Mouse (Mus musculus) urinary bladder, postnatal 0 days (tissue): ENCODE data around the gene Mrpl38. TPM values are rescaled to one million over a fixed set of nuclear protein-coding genes. Genes with fewer than 3 reads are reported as not detected.

Source experiments
- polyA plus RNA-seq: library from polyadenylated mRNA; unstranded; fragments of >200 nt; fragmentation: Nextera tagmentation; extraction: Ambion mirVana; gene quantifications from 2 replicates; pipeline ENCODE4 v1.2.1, GENCODE M21; 2015

Gene Mrpl38
- polyA plus RNA-seq: 42.2 and 43.2 TPM in 2 replicates

GRCm38 (mm10) chr11:116138468-116139138, at the start of gene Mrpl38:
Gene Mrpl38, minus strand, starts transcription at chr11:116138868.

GRCm38 (mm10) chr11:116167884-116168439, 29.3 kb upstream of the Mrpl38 start, which contains the start of gene Fbf1:
Gene Fbf1, minus strand, starts transcription at chr11:116168166.

GRCm38 (mm10) chr11:116130488-116131205, 8.0 kb downstream of the Mrpl38 start, which contains the start of gene Trim65:
Gene Trim65, minus strand, starts transcription at chr11:116131128.

GRCm38 (mm10) chr11:116127156-116127980, 11.3 kb downstream of the Mrpl38 start, which contains the start of gene Trim47:
Gene Trim47, minus strand, starts transcription at chr11:116127210.

GRCm38 (mm10) chr11:116086258-116087193, 52.1 kb downstream of the Mrpl38 start, which contains the start of gene Wbp2:
Gene Wbp2, minus strand, starts transcription at chr11:116086995.

Other genes with a start within 250 kb of the Mrpl38 start
- gene Smim5, start 238.9 kb downstream of the Mrpl38 start, polyA plus RNA-seq: 3.9 and 6.6 TPM in 2 replicates
- 2.8 and 3.7 TPM in 2 replicates for gene Smim6, start 226.9 kb downstream of the Mrpl38 start, polyA plus RNA-seq
- 22.6 and 24.7 TPM in 2 replicates for gene Sap30bp, start 205.6 kb downstream of the Mrpl38 start, polyA plus RNA-seq
- 8.5 and 8.6 TPM in 2 replicates for gene Recql5, start 205.4 kb downstream of the Mrpl38 start, polyA plus RNA-seq
- 13.1 TPM in 2 replicates for gene Itgb4, start 164.2 kb downstream of the Mrpl38 start, polyA plus RNA-seq
- 119 and 133 TPM in 2 replicates for gene Galk1, start 126.1 kb downstream of the Mrpl38 start, polyA plus RNA-seq
- gene H3f3b, start 110.9 kb downstream of the Mrpl38 start, polyA plus RNA-seq: 888 and 961 TPM in 2 replicates
- 10.9 and 11.5 TPM in 2 replicates for gene Unk, start 108.5 kb downstream of the Mrpl38 start, polyA plus RNA-seq
- gene Unc13d, start 60.9 kb downstream of the Mrpl38 start, polyA plus RNA-seq: 8.6 and 9.9 TPM in 2 replicates
- 101 and 115 TPM in 2 replicates for gene Wbp2, start 51.9 kb downstream of the Mrpl38 start, polyA plus RNA-seq
- 33.9 and 35.1 TPM in 2 replicates for gene Trim47, start 11.7 kb downstream of the Mrpl38 start, polyA plus RNA-seq
- 2.8 and 3.5 TPM in 2 replicates for gene Trim65, start 7.7 kb downstream of the Mrpl38 start, polyA plus RNA-seq
- 12.2 and 13.6 TPM in 2 replicates for gene Fbf1, start 29.3 kb upstream of the Mrpl38 start, polyA plus RNA-seq
- 26.7 and 29.4 TPM in 2 replicates for gene Ten1, start 60.0 kb upstream of the Mrpl38 start, polyA plus RNA-seq
- 32.0 and 37.1 TPM in 2 replicates for gene Acox1, start 60.2 kb upstream of the Mrpl38 start, polyA plus RNA-seq
- gene Evpl, start 99.2 kb upstream of the Mrpl38 start, polyA plus RNA-seq: 17.0 and 21.1 TPM in 2 replicates
- gene Srp68, start 135.3 kb upstream of the Mrpl38 start, polyA plus RNA-seq: 56.4 and 58.5 TPM in 2 replicates
- 3.9 and 4.6 TPM in 2 replicates for gene Galr2, start 142.1 kb upstream of the Mrpl38 start, polyA plus RNA-seq
- gene Exoc7, start 168.4 kb upstream of the Mrpl38 start, polyA plus RNA-seq: 43.7 and 51.1 TPM in 2 replicates
- 0.19 and 0.45 TPM in 2 replicates for gene Foxj1, start 196.5 kb upstream of the Mrpl38 start, polyA plus RNA-seq